Mouse (Mus musculus): Measurements from ENCODE around the gene Bcl9l.

The Bcl9l gene

DNA sequence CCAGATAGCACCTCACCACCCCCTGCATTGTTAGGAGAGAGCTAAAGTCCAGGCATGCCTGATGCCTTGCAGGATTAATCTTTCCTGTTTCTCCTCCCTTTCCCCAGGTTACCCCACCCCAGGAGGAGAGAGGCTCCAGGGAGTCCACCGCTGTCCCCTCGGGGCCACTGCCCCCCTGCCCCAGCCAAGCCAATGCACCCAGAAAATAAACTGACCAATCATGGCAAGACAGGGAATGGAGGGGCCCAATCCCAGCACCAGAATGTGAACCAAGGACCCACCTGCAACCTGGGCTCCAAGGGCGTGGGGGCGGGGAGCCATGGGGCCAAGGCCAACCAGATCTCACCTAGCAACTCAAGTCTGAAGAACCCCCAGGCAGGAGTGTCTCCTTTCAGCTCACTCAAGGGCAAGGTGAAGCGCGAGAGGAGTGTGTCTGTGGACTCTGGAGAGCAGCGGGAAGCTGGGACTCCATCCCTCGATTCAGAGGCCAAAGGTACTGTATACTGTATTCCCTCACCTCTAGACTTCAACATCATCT, 18.1 kb downstream of the Bcl9l start:
- no peak for TF ChIP-seq GATA4 (IDR thresholded peaks at IDR 0.05; ENCODE audit: insufficient replicate concordance, low read length)

DNA sequence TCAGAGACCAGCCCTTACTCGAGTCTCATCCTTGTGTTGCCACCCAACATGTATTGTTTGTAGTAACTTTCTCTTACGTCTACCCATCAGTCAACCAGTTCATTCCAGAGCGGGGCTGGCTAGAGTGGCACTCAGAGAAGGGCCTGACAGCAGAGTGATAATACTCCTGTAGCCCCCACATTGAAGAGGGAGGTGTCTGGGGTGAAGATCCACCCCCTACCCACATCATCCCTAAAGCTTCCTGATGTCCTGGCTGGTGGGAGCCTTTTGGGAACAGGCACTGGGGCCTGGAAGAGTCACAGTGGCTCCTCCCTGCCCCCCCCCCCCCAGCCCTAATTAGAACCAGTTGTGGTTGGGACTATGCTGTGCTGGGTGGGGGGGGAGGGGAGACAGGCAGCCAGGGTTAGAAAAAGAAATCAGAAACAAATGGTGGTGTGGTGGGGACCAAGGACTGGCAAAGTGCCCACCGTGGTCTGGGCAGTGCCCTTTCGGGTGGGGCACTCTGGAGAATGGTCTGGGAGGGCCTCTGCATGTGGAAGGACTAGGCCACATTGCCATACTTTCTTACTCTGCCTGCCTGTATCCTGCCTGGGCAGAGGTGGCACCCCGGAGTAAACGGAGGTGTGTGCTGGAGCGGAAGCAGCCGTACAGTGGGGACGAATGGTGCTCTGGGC, 18.7 kb downstream of the Bcl9l start:
- TF ChIP-seq GATA4 (IDR thresholded peaks at IDR 0.05; ENCODE audit: insufficient replicate concordance, low read length): no peak

DNA sequence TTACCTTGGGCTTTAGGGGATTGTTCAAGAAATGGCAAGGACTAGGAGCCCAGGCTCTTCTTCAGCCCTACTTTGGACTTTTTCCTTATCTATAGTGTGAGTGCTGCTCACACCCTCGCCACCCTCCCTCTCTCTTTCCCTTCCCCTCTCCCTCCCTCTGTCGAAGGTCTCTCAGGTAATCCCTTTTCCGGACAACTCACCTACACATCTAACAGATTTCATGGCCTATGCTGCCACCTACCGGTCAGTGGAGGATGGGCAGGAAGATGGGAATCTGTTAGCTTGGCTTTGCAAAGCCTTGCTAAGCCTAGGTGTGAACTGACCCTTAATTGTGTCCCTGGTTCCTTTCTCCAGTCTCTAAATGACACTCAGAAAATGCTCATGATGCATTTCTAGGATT, 19.4 kb downstream of the Bcl9l start:
- TF ChIP-seq GATA4 (IDR thresholded peaks at IDR 0.05; ENCODE audit: insufficient replicate concordance, low read length): no peak

DNA sequence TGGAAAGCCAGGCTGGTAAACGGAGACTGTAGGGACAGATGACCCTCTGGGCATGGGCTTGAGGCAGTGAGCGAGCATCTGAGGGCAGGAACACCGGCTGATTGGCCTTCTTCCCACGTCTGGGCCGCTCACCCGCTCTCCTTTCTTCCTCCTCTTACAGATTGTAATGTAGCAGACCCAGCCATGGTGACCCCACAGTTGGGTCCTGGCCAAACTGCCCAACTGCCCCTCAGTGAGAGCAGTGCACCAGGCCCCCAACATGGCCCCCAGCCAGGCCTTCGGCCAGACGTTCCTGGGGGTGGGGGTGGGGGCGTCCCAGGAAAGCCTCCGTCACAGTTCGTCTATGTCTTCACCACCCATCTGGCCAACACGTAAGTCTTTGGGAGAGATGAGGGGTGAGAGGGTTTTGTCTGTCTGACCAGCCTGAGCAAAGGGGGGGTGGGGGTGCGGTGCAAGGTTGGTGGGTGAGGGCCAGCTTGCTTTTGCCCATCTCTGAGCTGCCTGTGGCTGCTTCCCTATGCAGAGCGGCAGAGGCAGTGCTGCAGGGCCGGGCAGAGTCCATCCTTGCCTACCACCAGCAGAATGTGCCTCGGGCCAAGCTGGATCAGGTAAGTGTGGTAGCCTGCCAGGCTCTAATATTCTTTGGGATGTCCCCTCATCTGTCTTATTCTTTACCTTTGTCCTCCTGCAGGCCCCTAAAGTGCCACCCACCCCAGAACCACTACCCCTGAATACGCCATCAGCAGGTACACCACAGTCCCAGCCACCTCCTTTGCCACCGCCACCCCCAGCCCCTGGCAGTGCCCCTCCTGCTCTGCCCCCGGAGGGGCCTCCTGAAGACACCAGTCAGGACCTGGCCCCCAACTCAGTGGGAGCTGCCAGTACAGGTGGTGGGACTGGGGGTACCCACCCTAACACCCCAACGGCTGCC, 22.5 kb downstream of the Bcl9l start:
- no peak for TF ChIP-seq GATA4 (IDR thresholded peaks at IDR 0.05; ENCODE audit: insufficient replicate concordance, low read length)

DNA sequence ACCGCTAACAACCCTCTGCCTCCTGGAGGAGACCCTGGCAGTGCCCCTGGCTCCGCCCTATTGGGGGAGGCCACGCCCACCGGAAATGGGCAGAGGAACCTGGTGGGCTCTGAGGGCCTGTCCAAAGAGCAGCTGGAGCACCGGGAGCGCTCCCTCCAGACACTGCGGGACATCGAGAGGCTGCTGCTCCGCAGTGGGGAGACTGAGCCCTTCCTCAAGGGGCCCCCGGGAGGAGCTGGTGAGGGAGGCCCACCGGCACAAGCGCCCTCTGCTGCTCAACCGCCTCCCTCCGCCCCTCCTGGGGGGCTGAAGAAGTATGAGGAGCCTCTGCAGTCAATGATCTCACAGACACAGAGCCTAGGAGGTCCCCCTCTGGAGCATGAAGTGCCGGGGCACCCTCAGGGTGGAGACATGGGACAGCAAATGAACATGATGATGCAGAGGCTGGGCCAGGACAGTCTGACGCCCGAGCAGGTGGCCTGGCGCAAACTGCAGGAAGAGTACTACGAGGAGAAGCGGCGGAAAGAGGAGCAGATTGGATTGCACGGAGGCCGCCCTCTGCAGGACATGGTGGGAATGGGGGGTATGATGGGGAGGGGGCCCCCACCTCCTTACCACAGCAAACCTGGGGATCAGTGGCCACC, 23.3 kb downstream of the Bcl9l start:
- TF ChIP-seq GATA4 (IDR thresholded peaks at IDR 0.05; ENCODE audit: insufficient replicate concordance, low read length): no peak

DNA sequence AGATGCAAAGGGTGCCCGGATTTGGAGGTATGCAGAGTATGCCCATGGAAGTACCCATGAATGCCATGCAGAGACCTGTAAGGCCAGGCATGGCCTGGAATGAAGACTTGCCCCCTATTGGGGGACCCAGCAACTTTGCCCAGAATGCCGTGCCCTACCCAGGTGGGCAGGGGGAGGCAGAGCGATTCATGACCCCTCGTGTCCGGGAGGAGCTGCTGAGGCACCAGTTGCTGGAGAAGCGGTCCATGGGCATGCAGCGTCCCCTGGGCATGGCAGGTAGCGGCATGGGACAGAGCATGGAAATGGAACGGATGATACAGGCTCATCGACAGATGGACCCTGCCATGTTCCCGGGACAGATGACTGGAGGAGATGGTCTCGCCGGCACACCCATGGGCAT, 23.9 kb downstream of the Bcl9l start:
- no peak for TF ChIP-seq GATA4 (IDR thresholded peaks at IDR 0.05; ENCODE audit: insufficient replicate concordance, low read length)

DNA sequence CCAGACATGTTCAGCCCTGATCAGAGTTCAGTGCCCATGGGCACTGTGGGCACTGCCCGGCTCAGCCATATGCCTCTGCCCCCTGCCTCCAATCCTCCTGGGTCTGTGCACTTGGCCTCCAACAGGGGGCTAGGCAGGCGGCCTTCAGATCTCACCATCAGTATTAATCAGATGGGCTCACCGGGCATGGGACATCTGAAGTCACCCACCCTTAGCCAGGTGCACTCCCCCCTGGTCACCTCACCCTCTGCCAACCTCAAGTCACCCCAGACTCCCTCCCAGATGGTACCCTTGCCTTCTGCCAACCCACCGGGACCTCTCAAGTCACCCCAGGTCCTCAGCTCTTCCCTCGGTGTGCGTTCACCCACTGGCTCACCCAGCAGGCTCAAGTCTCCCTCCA, 24.7 kb downstream of the Bcl9l start:
- no peak for TF ChIP-seq GATA4 (IDR thresholded peaks at IDR 0.05; ENCODE audit: insufficient replicate concordance, low read length)

DNA sequence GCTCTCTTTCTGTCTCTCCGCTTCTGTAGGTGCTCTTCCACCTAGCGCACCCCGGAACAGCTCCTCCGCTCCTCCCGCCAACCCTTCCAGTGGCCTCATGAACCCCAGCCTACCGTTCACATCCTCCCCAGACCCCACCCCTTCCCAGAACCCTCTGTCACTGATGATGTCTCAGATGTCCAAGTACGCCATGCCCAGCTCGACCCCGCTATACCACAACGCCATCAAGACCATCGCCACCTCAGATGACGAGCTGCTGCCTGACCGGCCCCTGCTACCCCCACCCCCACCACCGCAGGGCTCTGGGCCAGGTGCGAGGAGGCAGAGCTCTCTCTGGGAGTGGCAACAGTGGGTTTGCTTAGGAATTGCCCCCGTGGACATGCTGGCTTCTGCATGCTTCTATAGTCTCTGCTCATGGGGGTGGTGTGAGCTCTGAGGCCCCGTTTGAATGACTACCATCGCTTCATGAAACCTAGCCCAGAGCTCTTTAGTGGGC, 25.5 kb downstream of the Bcl9l start:
- TF ChIP-seq GATA4 (IDR thresholded peaks at IDR 0.05; ENCODE audit: insufficient replicate concordance, low read length): no peak

DNA sequence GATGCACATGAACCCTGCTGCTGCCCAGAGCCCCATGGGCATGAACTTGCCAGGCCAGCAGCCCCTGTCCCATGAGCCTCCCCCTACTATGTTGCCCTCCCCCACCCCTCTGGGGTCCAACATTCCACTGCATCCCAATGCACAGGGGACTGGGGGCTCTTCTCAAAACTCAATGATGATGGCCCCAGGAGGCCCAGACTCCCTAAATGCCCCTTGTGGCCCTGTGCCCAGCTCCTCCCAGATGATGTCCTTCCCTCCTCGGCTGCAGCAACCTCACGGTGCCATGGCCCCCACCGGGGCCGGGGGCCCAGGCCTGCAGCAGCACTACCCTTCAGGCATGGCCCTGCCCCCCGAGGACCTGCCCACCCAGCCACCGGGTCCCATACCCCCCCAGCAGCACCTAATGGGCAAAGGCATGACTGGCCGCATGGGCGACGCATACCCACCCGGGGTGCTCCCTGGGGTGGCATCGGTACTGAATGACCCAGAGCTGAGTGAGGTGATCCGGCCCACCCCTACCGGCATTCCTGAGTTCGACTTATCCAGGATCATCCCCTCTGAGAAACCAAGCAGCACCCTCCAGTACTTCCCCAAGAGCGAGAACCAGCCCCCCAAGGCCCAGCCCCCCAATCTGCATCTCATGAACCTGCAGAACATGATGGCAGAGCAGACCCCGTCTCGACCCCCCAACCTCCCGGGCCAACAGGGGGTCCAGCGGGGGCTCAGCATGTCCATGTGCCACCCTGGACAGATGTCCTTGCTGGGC, 26.3 kb downstream of the Bcl9l start:
- TF ChIP-seq GATA4 (IDR thresholded peaks at IDR 0.05; ENCODE audit: insufficient replicate concordance, low read length): no peak

DNA sequence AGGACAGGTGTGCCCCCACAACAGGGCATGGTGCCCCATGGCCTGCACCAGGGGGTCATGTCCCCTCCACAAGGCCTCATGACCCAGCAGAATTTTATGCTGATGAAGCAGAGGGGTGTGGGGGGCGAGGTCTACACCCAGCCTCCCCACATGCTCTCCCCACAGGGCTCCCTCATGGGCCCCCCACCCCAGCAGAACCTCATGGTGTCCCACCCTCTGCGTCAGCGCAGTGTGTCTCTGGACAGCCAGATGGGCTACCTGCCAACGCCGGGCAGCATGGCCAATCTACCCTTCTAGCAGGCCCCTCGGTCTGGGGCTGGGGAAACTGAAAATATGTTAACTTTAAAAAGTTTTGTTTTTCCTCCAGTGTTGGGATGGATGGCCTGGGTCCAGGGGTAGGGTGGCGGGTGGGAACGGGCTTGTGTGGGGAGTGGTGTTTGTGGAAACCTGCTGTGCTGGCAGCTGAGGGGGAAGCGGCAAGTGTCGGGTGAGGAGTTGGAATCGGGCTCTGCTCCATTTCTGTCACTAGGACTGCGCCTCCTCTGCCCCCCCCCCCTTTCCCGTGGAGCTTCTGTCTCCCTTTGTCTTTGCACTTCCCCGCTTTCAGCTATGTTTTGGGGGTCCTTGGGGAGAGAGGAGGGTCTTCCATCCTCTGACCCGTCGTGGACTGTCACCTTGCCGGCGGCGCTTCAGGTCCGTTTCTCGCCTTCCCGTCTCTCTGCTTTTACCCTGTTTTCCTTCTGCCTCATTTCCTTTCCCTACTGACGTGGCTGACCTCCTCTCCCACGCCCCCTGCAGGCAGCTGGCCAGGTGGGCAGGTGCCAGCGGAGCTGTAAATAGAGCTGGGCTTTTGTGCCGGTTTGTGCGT, 27.1 kb downstream of the Bcl9l start:
- no peak for TF ChIP-seq GATA4 (IDR thresholded peaks at IDR 0.05; ENCODE audit: insufficient replicate concordance, low read length)

DNA sequence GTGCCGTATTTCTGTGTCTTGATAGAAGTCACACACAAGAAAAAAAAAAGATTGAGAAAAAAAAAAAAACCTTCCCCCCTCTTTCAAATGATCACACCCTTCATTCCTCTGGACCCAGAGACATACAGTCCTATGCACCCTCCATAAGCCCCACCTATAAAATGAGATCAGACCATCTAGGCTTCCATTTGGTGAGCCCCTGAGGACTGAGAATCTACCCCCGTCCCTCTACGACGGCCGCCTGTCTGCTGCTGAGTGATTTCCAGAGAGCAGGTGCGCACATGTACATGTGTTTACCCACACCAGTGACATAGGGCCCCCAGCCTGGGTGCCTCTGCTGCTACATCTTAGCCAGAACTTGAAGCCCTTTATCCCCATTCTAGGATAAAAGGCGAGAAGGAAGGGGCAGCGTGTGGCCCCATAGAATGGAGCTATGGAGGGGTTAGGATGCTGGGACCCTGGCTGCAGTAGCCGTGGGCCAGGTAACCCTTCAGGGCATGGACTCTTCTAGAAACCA, 27.8 kb downstream of the Bcl9l start:
- no peak for TF ChIP-seq GATA4 (IDR thresholded peaks at IDR 0.05; ENCODE audit: insufficient replicate concordance, low read length)

DNA sequence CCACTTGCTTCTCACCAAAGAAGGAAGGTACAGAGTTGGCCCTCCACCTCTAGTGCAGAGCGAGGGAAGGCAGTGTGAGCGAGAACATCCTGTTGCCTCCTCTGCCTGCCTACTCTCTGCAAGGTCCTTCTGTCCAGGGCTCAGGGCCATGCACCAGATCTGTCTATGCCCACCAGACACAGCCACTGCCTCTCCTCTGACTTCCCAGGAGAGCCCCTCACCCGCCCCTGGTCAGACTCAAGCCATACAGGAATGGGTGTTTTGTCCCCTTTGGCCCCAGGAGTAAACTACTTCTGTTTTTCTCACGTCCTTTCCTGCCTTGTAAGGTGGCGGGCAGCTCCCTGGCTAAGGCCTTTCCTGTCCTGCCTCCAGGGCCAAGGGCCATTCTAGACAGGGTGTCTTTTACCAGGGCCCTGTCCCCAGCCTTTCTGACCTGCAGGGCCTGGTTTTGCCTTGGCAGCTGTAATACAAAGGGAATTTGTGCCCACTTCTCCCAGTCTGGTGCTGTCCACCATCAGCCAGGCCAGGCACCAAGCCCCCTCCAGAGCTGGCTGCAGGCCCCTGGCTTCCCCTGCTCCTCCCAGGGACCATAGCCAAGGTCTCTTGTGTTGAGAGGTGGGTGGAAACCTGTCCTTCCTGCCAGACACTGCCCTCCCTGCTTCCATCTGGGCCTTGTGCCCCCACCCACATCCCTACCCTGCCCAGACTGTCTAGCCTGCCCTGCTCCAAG, 28.4 kb downstream of the Bcl9l start:
- no peak for TF ChIP-seq GATA4 (IDR thresholded peaks at IDR 0.05; ENCODE audit: insufficient replicate concordance, low read length)

Measured in liver, adult (tissue).